Mouse (Mus musculus): ENCODE data around the gene Paf1. TPM values are rescaled to one million over a fixed set of nuclear protein-coding genes. Genes with fewer than 3 reads are reported as not detected.

Gene Paf1
- total RNA-seq, 2 experiments from 2014 or later, result 62.4 to 64.0 TPM

DNA sequence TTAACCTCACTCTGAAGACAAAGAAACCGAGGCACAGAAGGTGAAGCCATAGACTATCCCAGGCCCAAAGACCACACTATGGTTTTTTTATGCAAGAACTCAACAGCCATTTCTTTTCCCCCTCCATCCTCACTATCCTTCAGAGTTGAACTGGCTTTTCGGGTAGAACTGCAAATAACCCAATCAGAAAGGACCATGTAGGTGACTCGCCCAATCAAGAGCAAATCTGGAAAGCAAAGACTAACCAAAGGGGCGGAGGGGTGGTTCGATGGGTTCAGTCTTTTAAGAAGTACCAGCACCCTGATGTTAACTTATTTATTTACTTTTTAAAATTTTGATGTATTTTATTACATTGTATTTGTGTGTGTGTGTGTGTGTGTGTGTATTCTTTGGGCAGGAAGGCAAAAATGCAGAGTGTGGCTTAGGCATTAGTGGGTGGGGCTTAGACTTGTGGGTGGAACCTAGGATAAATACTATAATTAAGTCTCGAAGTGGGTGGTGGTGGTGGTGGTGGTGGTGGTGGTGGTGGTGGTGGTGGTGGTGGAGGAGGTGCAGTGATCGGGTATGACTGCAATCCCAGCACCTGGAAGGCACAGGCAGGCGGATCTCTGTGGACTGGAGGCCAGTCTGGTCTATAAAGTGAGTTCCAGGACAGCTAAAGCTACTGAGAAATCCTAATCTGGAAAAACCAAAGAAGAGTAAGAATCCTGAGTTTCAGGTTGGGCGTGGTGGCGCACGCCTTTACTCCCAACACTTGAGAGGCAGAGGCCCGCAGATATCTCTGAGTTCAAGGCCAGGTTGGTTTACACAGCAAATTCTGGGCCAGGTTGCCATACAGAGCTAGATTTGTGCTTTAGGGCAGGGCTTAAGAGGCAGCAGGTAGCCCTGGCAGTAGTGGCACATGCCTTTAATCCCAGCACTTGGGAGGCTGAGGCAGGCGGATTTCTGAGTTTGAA lies 55.4 kb downstream of the Paf1 start:
- no peak for DNase-seq (ENCODE audit: low spot score in 2 of 2)
- intact Hi-C loops (cut with DNase I), result loop anchor here (2.0 kb wide), 1 partner anchor 153 kb away; no protein-coding TSS in a partner anchor

Other genes starting within 250 kb of the Paf1 start
- gene Fbl, start 223.2 kb upstream of the Paf1 start, total RNA-seq (2021), result 10 to 100 TPM; 51.5 to 55.3 TPM
- gene Dyrk1b, start 213.5 kb upstream of the Paf1 start, total RNA-seq (2021), result 10 to 100 TPM; 44.2 to 47.0 TPM
- 10 to 100 TPM; 58.4 to 61.2 TPM for gene Eid2, start 125.1 kb upstream of the Paf1 start, total RNA-seq (2021)
- 10 to 100 TPM; 32.5 to 34.3 TPM for gene Eid2b, start 115.2 kb upstream of the Paf1 start, total RNA-seq (2021)
- gene Selenov, start 101.8 kb upstream of the Paf1 start, total RNA-seq (2021), result 1 to 10 TPM in 1 of 2 experiments, under 1 TPM in 1; 0.25 to 1.7 TPM
- gene Dll3, start 90.7 kb upstream of the Paf1 start, total RNA-seq (2021), result 1 to 10 TPM; 1.4 to 2.0 TPM
- gene Timm50, start 80.9 kb upstream of the Paf1 start, total RNA-seq (2021), result 10 to 100 TPM; 39.0 to 40.8 TPM
- gene Supt5, start 54.2 kb upstream of the Paf1 start, total RNA-seq (2021), result 100 to 1,000 TPM; 113 to 119 TPM
- gene Rps16, start 42.3 kb upstream of the Paf1 start, total RNA-seq (2021), result 100 to 1,000 TPM; 438 to 443 TPM
- 1 to 10 TPM; 5.0 to 6.7 TPM for gene Plekhg2, start 20.4 kb upstream of the Paf1 start, total RNA-seq (2021)
- gene Zfp36, start 12.7 kb upstream of the Paf1 start, total RNA-seq (2021), result 1 to 10 TPM; 2.2 to 2.9 TPM
- 10 to 100 TPM; 19.0 to 22.2 TPM for gene Med29, start 243 bp upstream of the Paf1 start, total RNA-seq (2021)
- gene Gmfg, start 44.5 kb downstream of the Paf1 start, total RNA-seq (2021), result 1 to 10 TPM; 1.8 to 3.1 TPM
- gene Lrfn1, start 59.0 kb downstream of the Paf1 start, total RNA-seq (2021), result 10 to 100 TPM; 81.6 to 91.4 TPM
- not detected for gene Ifnl2, start 117.5 kb downstream of the Paf1 start, total RNA-seq (2021)
- not detected for gene Ifnl3, start 129.9 kb downstream of the Paf1 start, total RNA-seq (2021)
- not detected for gene Sycn, start 147.9 kb downstream of the Paf1 start, total RNA-seq (2021)
- under 1 TPM; 0.46 to 0.50 TPM for gene Nccrp1, start 154.3 kb downstream of the Paf1 start, total RNA-seq (2021)
- 10 to 100 TPM; 65.2 to 68.7 TPM for gene Samd4b, start 205.2 kb downstream of the Paf1 start, total RNA-seq (2021)
- gene Pak4, start 205.2 kb downstream of the Paf1 start, total RNA-seq (2021), result 1 to 10 TPM; 8.1 to 8.3 TPM
- 1 to 10 TPM; 1.1 to 1.6 TPM for gene Acp7, start 238.4 kb downstream of the Paf1 start, total RNA-seq (2021)

Measured in left cerebral cortex, postnatal 25 days (tissue).